Mouse (Mus musculus): Measurements from ENCODE around the gene Ubap1l.
A peak's percentile ranks its signal among the peaks of the same experiment; 100 is the strongest.

The Ubap1l gene

DNA sequence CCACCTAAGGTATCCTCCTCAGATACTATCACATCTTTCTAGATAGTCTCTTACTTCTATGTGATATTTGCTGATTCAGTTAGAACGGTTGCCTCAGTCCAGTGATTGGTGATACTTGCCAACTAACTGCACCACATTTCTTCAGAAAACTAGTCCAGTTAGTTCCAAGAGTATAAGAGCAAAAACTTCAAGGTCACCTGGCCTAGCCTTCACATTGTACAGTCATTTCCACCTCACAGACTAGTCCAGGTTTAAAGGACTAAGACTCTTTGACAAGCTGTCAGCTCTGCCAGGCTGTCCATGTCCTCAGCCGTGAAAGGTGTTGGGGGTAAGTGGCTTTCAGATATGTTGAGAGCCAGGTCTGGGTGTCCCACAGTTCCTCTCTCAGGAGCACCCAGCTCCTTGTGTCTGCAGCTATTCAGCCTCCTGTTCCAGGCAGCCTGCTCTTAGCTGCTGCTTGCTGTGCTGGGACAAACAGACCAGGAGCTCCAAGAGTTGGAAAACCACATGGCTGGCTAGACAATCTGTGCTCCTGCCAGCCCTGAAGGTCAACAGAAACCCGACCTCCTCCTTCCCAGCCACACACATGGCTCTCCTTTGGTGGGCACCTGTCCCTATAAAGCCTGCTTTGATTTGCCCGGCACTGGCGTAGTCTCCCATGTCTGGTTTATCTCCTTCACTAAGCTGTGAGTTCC lies 13.8 kb downstream of the Ubap1l start:
- no peak for DNase-seq (ENCODE audit: low spot score)

DNA sequence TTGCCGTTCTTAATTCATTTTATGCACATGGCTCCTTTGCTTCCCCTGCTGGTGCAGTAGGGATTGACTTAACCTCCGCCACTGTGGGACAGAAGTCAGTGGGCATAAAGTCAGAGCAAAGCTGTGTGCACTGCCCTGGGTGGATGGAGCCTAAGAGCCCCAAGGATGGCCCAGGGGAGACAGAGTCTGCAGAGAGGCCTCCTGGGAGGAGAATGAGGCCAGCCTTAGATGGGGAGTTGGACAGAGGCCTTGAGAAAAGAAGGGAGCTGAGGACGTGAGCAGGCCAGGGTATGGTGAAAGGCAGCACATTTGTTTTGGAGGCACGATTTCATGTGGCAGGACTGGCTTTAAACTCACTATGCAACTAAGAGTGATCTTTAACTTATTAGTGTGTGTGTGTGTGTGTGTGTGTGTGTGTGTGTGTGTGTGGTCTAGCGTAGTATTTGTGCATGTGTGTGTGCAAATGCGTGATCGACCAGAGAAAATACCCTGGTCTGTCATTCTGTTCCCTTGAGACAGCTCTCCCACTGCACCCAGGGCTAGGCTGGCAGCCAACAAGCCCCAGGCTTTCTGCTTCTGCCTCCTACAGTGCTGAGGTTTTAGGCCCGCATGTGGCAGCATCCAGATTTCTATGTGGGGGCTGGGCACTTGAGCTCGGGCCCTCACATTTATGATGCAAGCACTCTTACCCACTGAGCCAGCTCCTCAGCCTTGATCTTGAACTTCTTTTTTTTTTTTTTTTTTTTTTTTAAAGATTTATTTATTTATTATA lies 14.5 kb downstream of the Ubap1l start:
- no peak for DNase-seq (ENCODE audit: low spot score)

DNA sequence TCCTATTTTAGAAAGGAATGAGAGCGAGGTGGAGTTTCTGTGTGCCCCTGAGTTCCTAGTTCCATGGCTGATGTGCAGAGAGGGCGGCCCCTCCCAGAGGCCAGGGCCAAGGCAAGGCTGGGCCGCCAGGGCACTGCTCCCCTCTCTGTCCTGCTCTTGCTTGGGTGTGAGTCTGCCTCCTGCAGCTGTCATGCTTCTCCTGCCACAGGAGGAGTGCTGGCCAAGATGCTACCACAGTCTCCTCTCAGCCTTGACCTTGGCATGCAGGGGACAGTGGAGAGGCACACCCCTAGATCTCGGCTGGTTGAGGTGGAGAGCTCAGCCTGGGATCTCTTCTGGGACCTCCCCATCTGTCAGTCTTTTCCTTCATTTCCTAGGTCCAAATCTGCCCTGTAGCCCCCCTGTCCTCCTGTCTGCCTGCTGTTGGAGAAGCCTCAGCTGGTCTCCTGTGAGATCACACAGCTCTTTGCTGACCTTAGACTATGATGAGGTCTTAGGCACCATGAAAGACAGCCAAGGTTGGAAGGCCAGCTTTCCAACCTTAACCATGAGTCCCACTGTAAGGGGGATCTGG lies 20.3 kb downstream of the Ubap1l start:
- DNase-seq (ENCODE audit: low spot score) = no peak

DNA sequence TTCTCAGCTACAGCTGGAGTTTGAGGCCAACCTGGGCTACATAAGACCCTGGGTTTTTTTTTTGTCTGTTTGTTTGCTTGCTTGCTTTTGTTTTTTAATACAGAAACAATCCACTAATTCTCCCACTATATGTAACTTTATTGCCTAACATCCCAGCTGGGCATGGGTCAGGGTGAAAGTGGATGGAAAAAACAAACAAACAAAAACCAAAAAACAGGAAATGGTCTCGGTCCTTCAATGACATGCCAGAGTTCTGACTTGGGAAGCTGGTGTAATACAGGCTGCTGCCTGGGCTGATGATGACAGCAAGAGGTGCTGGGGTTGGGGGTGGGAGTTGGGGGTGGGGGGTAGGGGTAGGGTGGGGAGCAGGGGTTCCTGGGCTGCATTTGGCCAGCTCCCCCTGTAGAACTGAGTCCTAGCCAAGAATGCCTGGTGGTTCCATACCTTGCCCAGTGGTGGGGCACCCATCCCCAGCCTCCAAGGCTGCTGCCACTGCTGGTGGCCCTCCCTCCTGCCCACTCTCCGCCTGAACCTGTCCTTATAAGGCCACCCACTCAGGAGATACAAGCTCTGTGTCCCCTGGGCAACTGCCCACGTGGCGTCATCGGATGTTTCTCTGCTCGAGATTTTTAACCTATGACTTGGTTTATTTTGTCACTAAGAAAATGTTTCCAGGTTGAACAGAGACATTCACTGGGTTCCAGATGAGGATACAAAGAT lies 21.4 kb downstream of the Ubap1l start:
- DNase-seq (ENCODE audit: low spot score) = no peak

DNA sequence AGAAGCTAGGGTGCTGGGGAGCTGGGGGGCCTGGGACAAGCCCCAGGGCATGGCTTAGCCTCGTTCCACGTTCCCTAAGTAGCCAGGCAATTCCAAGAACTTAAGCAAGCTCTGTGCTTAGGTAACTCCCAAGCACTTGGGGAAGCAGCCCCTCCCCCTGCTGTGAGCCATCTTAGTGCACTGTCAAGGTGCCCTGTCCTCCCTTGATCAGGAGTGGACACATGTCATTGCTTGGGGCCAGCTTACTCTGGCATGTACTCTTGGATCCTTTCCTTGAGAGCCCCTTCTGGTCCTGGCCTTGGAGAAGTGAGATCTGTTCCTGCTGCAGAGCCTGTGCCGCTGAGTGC lies 21.9 kb downstream of the Ubap1l start:
- no peak for DNase-seq (ENCODE audit: low spot score)

DNA sequence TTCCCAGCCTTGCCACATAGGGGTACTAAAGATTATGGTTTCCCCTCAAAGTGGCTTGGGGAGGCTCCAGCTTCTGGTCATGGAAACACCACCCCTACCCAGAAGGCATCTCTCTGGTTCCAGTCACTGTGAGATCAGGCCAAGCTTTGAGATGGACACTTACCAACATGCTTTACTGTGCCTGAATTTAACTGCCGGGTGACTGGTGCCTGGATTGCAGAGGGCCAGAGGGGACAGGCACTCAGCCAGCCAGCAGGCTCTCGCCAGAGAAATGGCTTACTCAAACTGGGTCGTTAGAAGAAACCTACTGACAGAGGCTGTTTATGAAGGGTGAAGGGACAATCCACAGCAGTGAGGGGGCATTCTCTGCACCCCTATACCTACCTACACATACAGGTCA lies 23.4 kb downstream of the Ubap1l start:
- no peak for DNase-seq (ENCODE audit: low spot score)

DNA sequence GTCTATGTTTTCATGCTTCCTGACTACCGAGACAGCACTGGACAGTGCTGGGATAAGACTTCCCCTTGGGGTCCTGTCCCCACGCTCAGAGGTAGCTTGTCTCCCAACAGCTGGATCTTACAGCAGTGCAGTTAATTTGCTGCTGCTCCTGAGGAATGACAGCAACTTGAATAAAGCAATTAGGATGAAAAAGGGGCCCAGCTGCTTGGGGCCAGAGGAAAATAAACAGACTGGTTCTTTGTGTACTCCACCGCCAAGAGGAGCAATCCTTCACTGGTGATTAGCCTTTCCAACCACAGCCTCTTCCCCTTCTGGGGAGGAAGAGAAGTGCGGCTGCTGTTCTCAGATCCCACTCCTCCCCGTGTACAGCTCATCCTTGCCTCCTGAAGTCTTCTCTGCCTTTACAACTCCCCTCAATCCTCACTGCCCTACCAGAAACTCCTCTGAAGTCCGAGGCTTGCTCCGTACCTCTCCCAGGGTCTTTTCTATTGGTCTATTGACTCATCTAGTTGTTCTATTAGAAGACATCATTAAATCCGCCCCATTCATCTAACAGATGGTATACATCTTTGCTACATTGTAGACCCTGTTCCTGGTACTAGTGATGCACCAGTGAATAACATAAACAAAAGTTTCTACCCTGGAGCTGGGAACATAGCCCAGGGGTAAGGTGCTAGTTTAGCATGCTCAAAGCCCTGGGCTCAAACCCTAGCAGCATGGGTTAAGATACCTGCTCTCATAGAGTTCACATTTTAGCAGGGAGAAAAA lies 25.7 kb downstream of the Ubap1l start:
- no peak for DNase-seq (ENCODE audit: low spot score)

DNA sequence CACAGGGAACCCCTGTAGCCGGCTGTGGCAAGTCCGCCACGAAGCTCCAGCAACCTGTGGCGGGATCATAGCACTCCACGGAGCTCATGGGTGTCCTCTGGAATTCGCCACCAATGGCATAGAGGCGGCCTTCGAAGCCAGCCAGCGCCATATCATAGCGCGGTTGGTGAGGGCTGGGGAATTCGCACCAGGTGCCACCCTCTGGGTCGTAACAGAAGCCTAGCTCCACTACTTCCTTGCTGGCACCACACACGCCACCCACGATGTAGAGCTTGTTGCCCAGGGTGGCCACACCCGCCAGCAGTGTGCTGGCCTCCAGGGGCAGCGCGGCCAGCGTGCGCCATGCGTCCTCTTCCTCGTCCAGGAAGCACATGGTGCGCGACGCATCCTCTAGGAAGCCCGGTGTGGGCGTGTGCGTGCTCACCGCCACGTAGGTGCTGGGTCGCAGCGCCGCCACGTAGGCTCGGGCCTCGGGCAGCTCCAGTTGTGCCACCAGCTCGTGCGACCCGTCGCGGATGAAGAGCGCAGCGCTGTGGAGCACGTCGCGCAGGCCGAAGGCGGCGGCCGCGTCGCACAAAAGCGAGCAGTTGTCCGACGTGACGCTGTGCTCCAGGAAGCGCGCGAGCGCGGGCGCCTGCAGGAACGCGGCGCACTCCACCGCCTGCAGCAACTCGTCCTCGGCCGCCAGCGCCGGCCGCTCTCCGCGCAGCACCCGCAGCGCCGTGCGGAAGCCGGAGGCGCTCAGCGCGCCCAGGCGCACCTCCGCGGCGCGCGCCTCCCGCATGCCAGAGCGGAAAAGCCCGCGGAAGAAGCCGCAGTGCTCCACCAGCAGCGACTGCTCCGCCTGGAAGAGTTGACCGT lies 30.1 kb downstream of the Ubap1l start:
- DNase-seq (ENCODE audit: low spot score) = no peak

DNA sequence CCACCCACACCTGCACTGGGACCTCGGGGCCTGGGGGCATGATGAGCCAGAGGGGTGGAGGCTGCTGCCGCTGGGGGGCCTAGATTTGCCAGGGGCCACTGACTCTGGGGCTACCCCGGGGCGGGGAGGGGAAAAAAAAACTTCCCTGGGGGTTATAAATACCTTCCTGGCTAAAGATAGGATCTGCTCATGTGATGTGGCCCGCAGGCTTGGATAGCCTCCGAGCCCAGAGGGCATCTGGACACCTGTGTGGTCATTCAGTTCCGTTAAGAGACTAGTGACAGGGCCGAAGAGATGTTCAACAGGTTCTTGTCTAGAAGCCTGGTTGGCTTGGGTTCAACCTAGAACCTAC lies 30.7 kb downstream of the Ubap1l start, which contains the start of gene Kbtbd13:
TSS of gene Kbtbd13 (minus strand) at position 40 of the 352 bp plus-strand sequence.
- no peak for DNase-seq (ENCODE audit: low spot score)

DNA sequence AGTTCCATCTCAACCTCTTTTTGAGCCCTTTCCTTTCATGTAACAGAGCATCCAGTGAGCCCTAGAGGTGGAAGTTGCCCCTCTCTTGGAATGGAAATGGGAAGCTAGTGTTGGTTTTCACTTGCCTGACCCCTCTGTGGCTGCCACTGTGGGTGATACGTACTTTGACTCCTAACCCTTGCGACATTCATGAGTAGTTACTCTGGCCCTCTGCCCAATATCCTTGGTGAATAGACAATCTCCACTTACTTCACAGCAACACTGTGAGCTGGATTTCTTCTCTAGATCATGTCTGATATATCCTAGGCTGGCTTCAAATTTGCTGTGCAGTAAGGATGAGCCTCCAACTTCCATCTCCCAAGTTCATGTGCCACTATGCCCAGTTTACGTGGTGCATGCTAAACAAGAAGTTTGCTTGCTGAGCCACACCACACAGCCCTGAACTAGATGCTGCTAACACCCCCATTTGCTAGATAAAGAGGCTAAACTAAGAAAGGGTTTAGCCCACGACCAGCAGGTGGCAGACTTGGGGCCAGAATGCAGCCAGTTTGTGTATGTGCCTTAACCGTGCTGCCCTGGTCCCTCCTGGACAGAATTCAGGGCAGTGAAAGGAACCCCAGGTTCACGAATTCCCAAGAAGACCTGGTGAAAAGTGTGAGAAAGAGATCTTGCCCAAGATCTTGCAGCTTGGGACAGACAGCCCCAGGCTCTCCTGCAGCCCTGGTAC lies 32.0 kb downstream of the Ubap1l start:
- DNase-seq (ENCODE audit: low spot score) = no peak

DNA sequence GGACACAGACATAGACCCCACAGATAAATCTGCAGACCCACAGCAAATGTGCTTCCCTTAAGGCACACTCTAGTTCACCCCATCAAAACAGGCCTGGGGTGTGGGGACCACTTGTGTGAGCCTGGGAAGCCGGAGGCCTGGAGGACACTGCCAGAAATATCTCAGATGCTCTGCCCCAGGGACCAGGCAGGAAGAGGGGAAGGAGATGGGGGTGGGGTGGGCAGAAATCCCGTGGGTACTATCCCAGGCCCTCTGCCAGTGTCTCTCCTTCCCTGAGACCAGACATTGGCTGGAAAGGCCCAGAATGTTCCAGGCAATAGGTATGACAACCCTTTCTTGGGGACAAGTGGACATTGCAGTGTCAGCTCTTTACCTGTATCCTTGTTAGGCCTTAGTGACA lies 32.8 kb downstream of the Ubap1l start:
- DNase-seq (ENCODE audit: low spot score) = no peak

DNA sequence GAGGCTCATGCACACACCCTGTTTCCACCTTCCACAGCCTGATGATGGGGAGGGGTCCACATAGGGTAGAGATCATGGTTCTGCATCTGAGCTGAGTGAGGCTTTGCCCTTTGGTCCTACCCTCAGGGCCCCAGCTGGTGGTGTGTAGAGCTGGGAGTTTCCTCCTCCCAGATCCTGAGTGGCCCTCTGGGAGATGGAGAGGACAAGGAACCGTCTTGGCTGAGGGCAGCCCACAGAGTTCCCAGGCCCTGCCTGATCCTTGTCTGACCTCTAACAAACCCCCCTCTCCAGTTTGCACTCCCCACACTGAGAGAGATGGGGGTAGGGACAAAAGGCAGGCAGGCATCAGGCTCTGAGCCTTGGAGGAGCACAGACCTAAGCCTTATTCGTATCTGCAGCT lies 33.5 kb downstream of the Ubap1l start:
- no peak for DNase-seq (ENCODE audit: low spot score)

DNA sequence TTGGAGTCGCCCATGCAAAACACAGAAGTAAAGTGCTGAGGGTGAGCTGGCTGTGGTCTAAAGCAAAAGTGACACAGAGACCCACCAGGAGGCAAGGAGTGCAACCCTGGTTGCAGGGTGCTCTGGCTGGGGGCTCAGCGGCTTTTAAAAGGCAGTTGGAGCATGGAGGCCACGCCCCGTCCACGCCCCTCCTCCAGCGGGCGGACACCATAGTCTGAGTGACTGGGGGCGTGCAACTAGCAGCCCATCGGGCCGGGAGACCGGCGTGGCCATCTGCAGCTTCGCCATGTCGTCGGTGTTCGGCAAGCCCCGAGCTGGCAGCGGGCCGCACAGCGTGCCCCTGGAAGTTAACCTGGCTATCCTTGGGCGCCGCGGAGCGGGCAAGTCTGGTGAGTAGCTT lies 37.4 kb downstream of the Ubap1l start, which contains the start of gene Rasl12:
TSS of gene Rasl12 (plus strand) at position 228 of the 400 bp plus-strand sequence.
- DNase-seq (ENCODE audit: low spot score) = no peak

DNA sequence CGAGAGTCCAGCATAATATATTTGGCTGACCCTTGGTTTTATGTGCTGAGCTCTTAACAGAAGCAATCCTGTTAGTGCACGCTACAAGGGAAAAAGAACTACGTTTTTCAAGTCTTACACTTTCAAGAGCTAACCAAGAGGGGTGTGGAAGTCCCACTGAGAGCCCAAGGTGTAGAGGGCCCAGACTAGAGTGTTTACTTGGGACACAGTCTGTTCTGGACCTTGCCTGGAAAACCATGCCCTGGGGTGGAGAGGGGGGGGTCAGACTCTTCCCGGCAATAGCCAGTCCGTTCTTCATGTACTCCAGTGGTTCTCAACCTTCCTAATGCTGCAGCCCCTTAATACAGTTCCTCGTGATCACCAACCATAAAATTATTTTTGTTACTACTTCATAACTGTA lies 39.1 kb downstream of the Ubap1l start:
- no peak for DNase-seq (ENCODE audit: low spot score)

DNA sequence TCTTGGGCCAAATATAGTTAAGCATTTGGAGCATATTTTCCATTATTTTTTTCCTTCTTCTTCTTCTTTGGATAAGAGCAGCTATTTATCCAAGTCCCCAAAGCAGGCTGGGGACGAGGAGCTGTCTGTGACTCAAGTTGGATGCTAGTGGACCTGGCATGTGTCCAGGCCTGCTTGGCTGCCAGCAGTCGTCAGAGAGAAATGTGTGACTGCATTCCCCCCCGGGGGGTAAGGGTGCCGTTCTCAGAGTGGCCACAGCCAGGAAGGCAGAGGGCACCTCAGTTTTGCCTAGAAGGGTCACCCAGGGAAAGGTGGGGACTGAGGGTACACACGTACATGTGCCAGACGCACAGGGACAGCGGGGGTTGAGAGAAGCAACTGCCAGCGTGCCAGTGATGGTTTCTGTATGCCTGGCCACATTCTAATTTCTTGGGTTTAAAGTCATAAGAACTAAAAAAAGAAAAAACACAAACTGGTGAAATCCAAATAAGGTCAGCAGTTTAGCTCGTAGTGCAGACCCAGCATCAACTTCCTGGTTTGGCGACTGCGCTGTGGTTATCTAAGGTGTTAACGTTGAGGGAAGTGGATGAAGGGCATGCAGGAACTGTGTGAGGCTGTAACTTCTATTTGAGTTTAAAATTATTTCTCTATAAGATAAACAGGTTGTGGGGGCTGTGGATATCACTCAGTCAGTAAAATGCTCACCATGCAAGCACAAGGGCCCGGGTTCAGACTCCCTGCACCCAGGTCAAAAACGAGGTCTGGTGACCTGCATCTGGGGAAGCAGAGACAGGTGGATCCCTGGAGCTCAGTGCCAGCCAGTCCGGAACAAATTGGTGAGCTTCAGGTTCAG lies 43.7 kb downstream of the Ubap1l start:
- DNase-seq (ENCODE audit: low spot score) = peak; percentile 25

DNA sequence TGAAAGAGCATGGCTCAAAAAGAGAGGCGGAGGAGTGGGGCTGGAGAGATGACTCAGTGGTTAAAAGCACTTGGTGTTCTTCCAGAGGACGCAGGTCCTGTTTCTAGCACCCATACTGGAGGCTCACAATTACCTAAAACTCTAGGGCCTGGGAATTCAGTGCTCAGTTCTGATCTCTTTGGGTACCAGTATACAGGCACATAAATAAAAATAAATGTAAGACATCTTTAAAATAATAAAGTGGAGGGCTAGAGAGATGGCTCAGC lies 44.3 kb downstream of the Ubap1l start:
- DNase-seq (ENCODE audit: low spot score) = no peak

DNA sequence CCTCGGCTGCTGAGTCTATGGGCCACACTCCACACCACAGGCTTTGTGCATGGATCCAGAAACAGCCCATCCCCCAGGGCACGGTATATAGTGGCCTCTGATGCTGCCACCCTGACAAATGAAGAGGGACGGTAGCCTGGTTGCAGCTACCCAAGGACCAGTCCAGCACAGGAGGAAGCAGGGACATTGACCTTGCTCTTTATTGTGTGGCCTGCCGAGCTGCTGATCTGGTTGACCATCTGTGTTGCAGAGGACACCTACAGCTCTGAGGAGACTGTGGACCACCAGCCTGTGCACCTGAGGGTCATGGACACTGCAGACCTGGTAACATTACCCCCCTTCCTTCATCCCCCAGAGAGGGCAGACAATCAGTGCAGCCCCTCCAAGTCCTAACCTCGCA lies 46.5 kb downstream of the Ubap1l start:
- no peak for DNase-seq (ENCODE audit: low spot score)

DNA sequence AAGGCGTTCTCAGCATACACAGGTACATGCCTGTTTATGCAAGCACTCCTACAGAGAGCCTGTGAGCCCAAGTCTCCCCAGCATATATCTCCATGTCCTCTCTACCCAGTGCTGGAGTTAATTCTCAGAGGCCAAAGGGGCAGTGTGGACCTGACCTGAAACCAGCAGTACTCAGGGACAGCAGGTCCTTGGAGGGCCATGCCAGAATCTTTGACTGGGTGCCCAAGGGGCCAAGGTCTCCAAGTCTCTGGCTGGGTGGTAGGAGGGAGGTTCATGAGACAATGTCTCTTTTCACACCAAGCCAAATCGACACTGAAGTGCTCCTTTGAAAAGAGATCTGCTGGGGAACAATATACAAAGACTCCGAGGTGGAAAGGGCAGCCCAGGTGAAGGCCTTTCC lies 47.0 kb downstream of the Ubap1l start:
- no peak for DNase-seq (ENCODE audit: low spot score)

DNA sequence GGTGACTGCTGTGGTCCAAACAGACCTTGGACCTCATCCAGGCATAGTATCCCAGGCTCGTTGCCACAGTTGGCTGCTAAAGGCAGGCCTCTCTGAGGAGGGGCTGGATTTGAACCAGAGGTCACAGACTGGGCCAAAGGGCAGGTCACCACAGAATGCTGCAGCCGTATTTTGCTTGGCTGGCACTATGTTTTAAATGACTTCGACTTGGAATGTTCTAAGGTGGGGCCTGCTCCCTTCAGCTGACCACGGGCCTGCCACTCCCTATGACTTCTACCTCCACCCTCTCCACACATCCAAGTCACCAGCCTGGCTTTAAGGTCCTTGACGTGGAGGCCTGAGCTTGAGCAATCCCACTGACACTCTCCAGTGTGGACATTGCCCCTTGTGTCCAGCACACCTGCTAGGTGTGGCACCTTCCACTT lies 48.0 kb downstream of the Ubap1l start:
- DNase-seq (ENCODE audit: low spot score) = no peak

DNA sequence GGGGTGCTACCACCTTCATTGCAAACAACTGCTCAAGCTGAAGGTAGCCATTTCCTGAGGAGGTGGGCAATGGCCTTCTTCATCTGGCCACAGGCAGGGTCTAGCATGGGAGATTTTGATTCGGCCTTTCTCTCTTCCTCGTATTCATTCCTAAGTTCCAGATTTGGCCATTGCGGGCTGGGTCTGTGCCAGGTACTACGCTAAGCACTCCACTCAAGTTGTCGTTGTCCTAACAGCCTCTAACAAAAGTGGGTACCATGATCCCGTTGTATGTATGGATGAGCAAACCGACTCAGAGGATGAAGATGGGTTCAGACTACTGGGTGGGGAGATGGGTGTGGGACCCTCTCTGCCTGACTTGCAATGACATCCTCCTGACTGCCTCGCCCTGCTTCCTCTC lies 49.5 kb downstream of the Ubap1l start:
- DNase-seq (ENCODE audit: low spot score) = no peak

Data from layer of hippocampus, adult 9-10 months (tissue).